8 mouse cellular contexts compared by ENCODE assay signal in the genomic region with DNA sequence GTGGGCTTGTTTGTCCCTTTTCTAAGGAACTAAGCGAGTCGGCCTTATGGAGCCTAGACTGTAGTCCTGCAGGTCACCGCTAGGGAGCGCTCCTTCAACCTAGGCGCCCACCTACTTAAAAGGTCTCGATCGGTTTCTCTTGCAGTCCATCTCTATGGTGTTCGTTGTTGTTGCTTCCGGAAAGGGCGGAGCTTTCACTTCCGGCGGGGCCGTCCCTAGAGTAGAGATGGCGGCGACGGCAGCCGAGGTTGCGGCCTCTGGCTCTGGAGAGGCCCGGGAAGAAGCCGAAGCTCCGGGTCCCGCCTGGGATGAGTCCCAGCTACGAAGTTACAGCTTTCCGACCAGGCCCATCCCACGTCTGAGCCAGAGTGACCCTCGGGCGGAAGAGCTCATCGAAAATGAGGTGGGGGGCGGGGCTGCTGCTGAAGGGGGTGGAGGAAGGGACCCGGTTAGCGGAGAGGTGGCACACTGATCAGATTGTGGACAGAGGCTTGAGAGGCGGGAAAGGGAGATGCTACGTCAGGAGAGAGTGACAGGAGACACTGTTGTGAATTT. TPM values are rescaled to one million over a fixed set of nuclear protein-coding genes. Genes with fewer than 3 reads are reported as not detected.
DNase-seq lines count a peak whose midpoint lies in the region; ATAC-seq and TF ChIP-seq lines count a peak whose summit lies in the region.

A gene (plus strand): TSS at position 199 of the 555 bp plus-strand sequence.

- TF ChIP-seq POLR2A in bone marrow, adult 2 months (IDR thresholded peaks at IDR 0.05; ENCODE audit: borderline replicate concordance, control insufficient read depth, low read depth, low read length) = peak; percentile 73; the same call in 1 of the 2 replicates
- TF ChIP-seq POLR2A in limb, embryonic 14.5 days (IDR thresholded peaks at IDR 0.05; ENCODE audit: borderline replicate concordance, extremely low read depth, insufficient read depth, insufficient read length) = peak; percentile 87; the same call in 1 of the 2 replicates

- peak within 1 kb of the TSS; percentile 36; the same call in 1 of the 2 replicates for H3K27ac ChIP-seq in bone marrow, adult 2 months (ENCODE audit: control insufficient read depth, insufficient read depth, low read depth, low read length, poor library complexity)
- peak within 1 kb of the TSS; percentile 80 for H3K27ac ChIP-seq in embryonic facial prominence, embryonic 15.5 days (replicated peaks)
- peak within 1 kb of the TSS; percentile 69 for H3K27ac ChIP-seq in limb, embryonic 14.5 days (replicated peaks; ENCODE audit: low read depth, low read length)
- peak within 1 kb of the TSS; percentile 69; the same call in 1 of the 2 replicates for H3K27ac ChIP-seq in midbrain, postnatal 0 days (ENCODE audit: low read depth, low read length)

- H3K4me2 ChIP-seq in embryonic facial prominence, embryonic 15.5 days (replicated peaks) = peak within 1 kb of the TSS; percentile 71
- H3K4me2 ChIP-seq in limb, embryonic 14.5 days (replicated peaks; ENCODE audit: low read depth, low read length, severe bottlenecking) = peak within 1 kb of the TSS; percentile 78
- peak within 1 kb of the TSS; percentile 76 for H3K4me2 ChIP-seq in midbrain, postnatal 0 days (ENCODE audit: low read depth, low read length, poor library complexity, severe bottlenecking)

- peak; percentile 98 for DNase-seq in 416B (ENCODE audit: low read depth)
- peak; percentile 98 for DNase-seq in heart, adult 8-10 months (ENCODE audit: low spot score)
- DNase-seq in kidney, adult 9 months = peak; percentile 98
- DNase-seq in limb, embryonic 14.5 days (ENCODE audit: low spot score) = peak; percentile 97
- DNase-seq in midbrain, postnatal 0 days (ENCODE audit: low spot score) = peak; percentile 98
- DNase-seq in spleen, postnatal 14 days (ENCODE audit: low spot score in 2 of 2) = peak; percentile 89 to 95

- peak; percentile 94 for ATAC-seq in embryonic facial prominence, embryonic 15.5 days (ENCODE audit: insufficient number of reproducible peaks, low FRiP score, low TSS enrichment, low read depth)
- peak; percentile 96 for ATAC-seq in limb, embryonic 14.5 days (ENCODE audit: low FRiP score, low read depth)
- peak; percentile 96 for ATAC-seq in midbrain, postnatal 0 days (ENCODE audit: low FRiP score)

- peak within 1 kb of the TSS; percentile 69 for H3K4me3 ChIP-seq in bone marrow, adult 2 months (replicated peaks; ENCODE audit: control insufficient read depth, low read depth, low read length)
- H3K4me3 ChIP-seq in embryonic facial prominence, embryonic 15.5 days (replicated peaks) = peak within 1 kb of the TSS; percentile 72
- H3K4me3 ChIP-seq in limb, embryonic 14.5 days (replicated peaks; ENCODE audit: low read length) = peak within 1 kb of the TSS; percentile 80
- H3K4me3 ChIP-seq in midbrain, postnatal 0 days (ENCODE audit: low read depth, low read length) = peak within 1 kb of the TSS; percentile 76

- TF ChIP-seq CTCF in bone marrow, adult 2 months (IDR thresholded peaks at IDR 0.05; ENCODE audit: control insufficient read depth, insufficient read depth, low read length) = peak; percentile 93
- TF ChIP-seq CTCF in midbrain, postnatal 0 days (IDR thresholded peaks at IDR 0.05) = peak; percentile 98

- H3K27me3 ChIP-seq in embryonic facial prominence, embryonic 15.5 days = no peaks in the 10 kb centered on the region; the same call in none of the 2 replicates
- no peaks in the 10 kb centered on the region for H3K27me3 ChIP-seq in limb, embryonic 14.5 days (ENCODE audit: control insufficient read depth, insufficient read depth, low read length)
- H3K27me3 ChIP-seq in midbrain, postnatal 0 days (ENCODE audit: insufficient read depth, low read length) = peaks cover 8% of the 10 kb centered on the region; the same call in 1 of the 2 replicates

- H3K9me3 ChIP-seq in embryonic facial prominence, embryonic 15.5 days (replicated peaks) = no peaks in the 10 kb centered on the region
- H3K9me3 ChIP-seq in limb, embryonic 14.5 days (ENCODE audit: control insufficient read depth, low read length) = no peaks in the 10 kb centered on the region
- H3K9me3 ChIP-seq in midbrain, postnatal 0 days (ENCODE audit: low read length) = no peaks in the 10 kb centered on the region

- under 1% methylated on average over 33 of the region's 33 CpGs for WGBS in bone marrow, adult 2 months
- WGBS in embryonic facial prominence, embryonic 15.5 days = 0% methylated on average over 33 of the region's 33 CpGs
- WGBS in limb, embryonic 14.5 days = under 1% methylated on average over 33 of the region's 33 CpGs
- 1% methylated on average over 33 of the region's 33 CpGs for WGBS in midbrain, postnatal 0 days

- no peaks in the 10 kb centered on the region; the same call in 1 of the 2 replicates for H3K4me1 ChIP-seq in bone marrow, adult 2 months (ENCODE audit: control insufficient read depth, insufficient read depth, low read length)
- peaks cover 16% of the 10 kb centered on the region for H3K4me1 ChIP-seq in embryonic facial prominence, embryonic 15.5 days
- H3K4me1 ChIP-seq in limb, embryonic 14.5 days (ENCODE audit: control insufficient read depth, insufficient read depth, low read length) = peaks cover 15% of the 10 kb centered on the region
- peaks cover 10% of the 10 kb centered on the region for H3K4me1 ChIP-seq in midbrain, postnatal 0 days (ENCODE audit: insufficient read depth, low read length)

- peaks cover 27% of the 10 kb centered on the region for H3K36me3 ChIP-seq in embryonic facial prominence, embryonic 15.5 days
- H3K36me3 ChIP-seq in limb, embryonic 14.5 days (ENCODE audit: control insufficient read depth, insufficient read depth, low read length) = peaks cover 23% of the 10 kb centered on the region
- H3K36me3 ChIP-seq in midbrain, postnatal 0 days (ENCODE audit: insufficient read depth, low read length) = peaks cover 20% of the 10 kb centered on the region

- H3K9ac ChIP-seq in embryonic facial prominence, embryonic 15.5 days = peak within 1 kb of the TSS; percentile 63
- H3K9ac ChIP-seq in limb, embryonic 14.5 days (ENCODE audit: low read depth, low read length, severe bottlenecking) = peak within 1 kb of the TSS; percentile 71
- peak within 1 kb of the TSS; percentile 79 for H3K9ac ChIP-seq in midbrain, postnatal 0 days (replicated peaks; ENCODE audit: low read length, poor library complexity, severe bottlenecking)

RNA-seq across cellular contexts. Expression of the gene that starts here (rescaled TPM):
- 8.1 and 14.9 TPM in 2 replicates for polyA plus RNA-seq in bone marrow, adult 2 months (2011; ENCODE audit: insufficient read depth, insufficient read length, low replicate concordance, missing spikeins)
- polyA plus RNA-seq in embryonic facial prominence, embryonic 15.5 days (2015; fragmentation: Nextera tagmentation; extraction: Ambion mirVana) = 26.3 and 29.8 TPM in 2 replicates
- total RNA-seq in heart, adult 8-10 months (2022) = 10 to 100 TPM; 53.2 to 62.2 (median 59.5) TPM
- 30.1 and 34.0 TPM in 2 replicates for polyA plus RNA-seq in limb, embryonic 14.5 days (2012; rRNA removed)
- polyA plus RNA-seq in limb, embryonic 14.5 days (2014; fragmentation: Nextera tagmentation; extraction: Ambion mirVana) = 27.3 and 28.1 TPM in 2 replicates
- total RNA-seq in midbrain, postnatal 0 days (2014; rRNA removed) = 9.3 and 12.2 TPM in 2 replicates
- 15.8 and 18.1 TPM in 2 replicates for polyA plus RNA-seq in midbrain, postnatal 0 days (2015; fragmentation: Nextera tagmentation; extraction: Ambion mirVana)

Comparison
In these comparisons a context has a peak if more than half of its experiments do, and no peak if none do; other contexts are left out.
1. Peak in every context shown above with its lines: DNase-seq, ATAC-seq, H3K4me3 ChIP-seq and H3K27ac ChIP-seq.